Comparison of ENCODE assay signal across 21 mouse cellular contexts in the genomic region with DNA sequence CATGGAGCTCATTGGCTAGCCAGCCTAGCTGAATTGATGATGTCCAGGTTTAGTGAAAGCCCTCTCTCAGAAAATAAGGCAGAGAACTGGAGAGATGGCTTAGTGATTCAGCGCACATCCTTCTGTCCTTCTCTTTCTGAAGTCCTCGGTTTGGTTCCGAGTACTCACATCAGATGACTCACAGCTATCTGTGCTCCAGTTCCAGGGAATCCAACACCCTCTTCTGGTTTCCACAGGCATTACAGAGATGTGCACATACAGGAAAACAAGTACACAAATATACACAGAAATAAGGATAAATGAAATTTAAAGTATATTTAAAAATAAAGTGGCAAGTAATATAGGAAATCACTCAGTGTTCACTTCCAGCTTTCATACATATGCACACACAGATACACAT. TPM values are rescaled to one million over a fixed set of nuclear protein-coding genes. Genes with fewer than 3 reads are reported as not detected.
A peak's percentile ranks its signal among the peaks of the same experiment; 100 is the strongest.
DNase-seq lines count a peak whose midpoint lies in the region; ATAC-seq and TF ChIP-seq lines count a peak whose summit lies in the region.
"Had no signal": no experiment of that assay in that cellular context is flagged by ENCODE, and none has a peak within 500 bp of the region (broad histone marks: within the 10 kb centered on the region; RNA-seq: fewer than 3 reads in every experiment).

No protein-coding gene starts in this region.

- no peaks in the 10 kb centered on the region for H3K9me3 ChIP-seq in kidney, postnatal 0 days (replicated peaks; ENCODE audit: low read length)
- H3K9me3 ChIP-seq in midbrain, postnatal 0 days (ENCODE audit: low read length) = no peaks in the 10 kb centered on the region
- H3K9me3 ChIP-seq in midbrain, embryonic 15.5 days = no peaks in the 10 kb centered on the region
- H3K9me3 ChIP-seq in forebrain, embryonic 14.5 days (replicated peaks; ENCODE audit: control insufficient read depth, low read length) = no peaks in the 10 kb centered on the region
- no peaks in the 10 kb centered on the region for H3K9me3 ChIP-seq in hindbrain, embryonic 14.5 days (ENCODE audit: control insufficient read depth, low read length)
- H3K9me3 ChIP-seq: embryonic facial prominence, embryonic 12.5 days; hindbrain, embryonic 10.5 days; kidney, embryonic 15.5 days; limb, embryonic 13.5 days; liver, embryonic 13.5 days had no signal

- no peaks in the 10 kb centered on the region for H3K4me1 ChIP-seq in kidney, postnatal 0 days (replicated peaks; ENCODE audit: insufficient read depth, low read length)
- H3K4me1 ChIP-seq in midbrain, postnatal 0 days (ENCODE audit: insufficient read depth, low read length) = no peaks in the 10 kb centered on the region
- H3K4me1 ChIP-seq in midbrain, embryonic 15.5 days = no peaks in the 10 kb centered on the region
- no peaks in the 10 kb centered on the region for H3K4me1 ChIP-seq in forebrain, embryonic 14.5 days (ENCODE audit: control insufficient read depth, insufficient read depth, low read length)
- H3K4me1 ChIP-seq in hindbrain, embryonic 14.5 days (replicated peaks; ENCODE audit: control insufficient read depth, insufficient read depth, low read length) = no peaks in the 10 kb centered on the region
- H3K4me1 ChIP-seq: embryonic facial prominence, embryonic 12.5 days; hindbrain, embryonic 10.5 days; kidney, embryonic 15.5 days; limb, embryonic 13.5 days; liver, embryonic 13.5 days had no signal

- DNase-seq in kidney, postnatal 0 days (ENCODE audit: low spot score) = no peak
- DNase-seq in kidney, adult 8-10 months = no peak
- DNase-seq in midbrain, postnatal 0 days (ENCODE audit: low spot score) = no peak
- DNase-seq in NIH3T3 (ENCODE audit: low read depth) = peak; percentile 32
- no peak for DNase-seq in forebrain, embryonic 14.5 days (ENCODE audit: low spot score)
- DNase-seq in hindbrain, embryonic 14.5 days (ENCODE audit: low spot score) = no peak
- DNase-seq: cerebellum, adult 18-20 months; cerebellum, postnatal 25 days; liver, embryonic 13.5 days; lung, adult 2 months had no signal

- no peaks in the 10 kb centered on the region for H3K27me3 ChIP-seq in kidney, postnatal 0 days (ENCODE audit: insufficient read depth, low read length)
- H3K27me3 ChIP-seq in midbrain, postnatal 0 days (ENCODE audit: insufficient read depth, low read length) = no peaks in the 10 kb centered on the region
- no peaks in the 10 kb centered on the region for H3K27me3 ChIP-seq in midbrain, embryonic 15.5 days (replicated peaks)
- no peaks in the 10 kb centered on the region for H3K27me3 ChIP-seq in forebrain, embryonic 14.5 days (replicated peaks; ENCODE audit: control insufficient read depth, insufficient read depth, low read length)
- H3K27me3 ChIP-seq in hindbrain, embryonic 14.5 days (ENCODE audit: control insufficient read depth, insufficient read depth, low read length) = no peaks in the 10 kb centered on the region
- H3K27me3 ChIP-seq: embryonic facial prominence, embryonic 12.5 days; kidney, embryonic 15.5 days; limb, embryonic 13.5 days; liver, embryonic 13.5 days had no signal

- ATAC-seq in kidney, postnatal 0 days (replicated peaks; ENCODE audit: low FRiP score, low read depth) = no peak
- no peak for ATAC-seq in midbrain, postnatal 0 days (ENCODE audit: low FRiP score)
- ATAC-seq in midbrain, embryonic 15.5 days (replicated peaks) = no peak
- no peak for ATAC-seq in forebrain, embryonic 14.5 days
- ATAC-seq in hindbrain, embryonic 14.5 days (ENCODE audit: low FRiP score) = no peak
- ATAC-seq: hindbrain, postnatal 0 days; intestine, postnatal 0 days had no signal

- no peaks in the 10 kb centered on the region for H3K36me3 ChIP-seq in kidney, postnatal 0 days (ENCODE audit: insufficient read depth, low read length)
- H3K36me3 ChIP-seq in midbrain, postnatal 0 days (ENCODE audit: insufficient read depth, low read length) = peaks cover 11% of the 10 kb centered on the region
- peaks cover 27% of the 10 kb centered on the region for H3K36me3 ChIP-seq in midbrain, embryonic 15.5 days (replicated peaks)
- peaks cover 34% of the 10 kb centered on the region for H3K36me3 ChIP-seq in forebrain, embryonic 14.5 days (ENCODE audit: control insufficient read depth, insufficient read depth, low read length)
- peaks cover 76% of the 10 kb centered on the region for H3K36me3 ChIP-seq in hindbrain, embryonic 14.5 days (replicated peaks; ENCODE audit: control insufficient read depth, insufficient read depth)

- H3K4me2 ChIP-seq in kidney, postnatal 0 days (ENCODE audit: low read length) = no peak overlapping the region
- no peak overlapping the region for H3K4me2 ChIP-seq in midbrain, postnatal 0 days (ENCODE audit: low read depth, low read length, poor library complexity, severe bottlenecking)
- no peak overlapping the region for H3K4me2 ChIP-seq in midbrain, embryonic 15.5 days
- H3K4me2 ChIP-seq in forebrain, embryonic 14.5 days (ENCODE audit: low read length) = no peak overlapping the region
- no peak overlapping the region for H3K4me2 ChIP-seq in hindbrain, embryonic 14.5 days (replicated peaks)
- H3K4me2 ChIP-seq: embryonic facial prominence, embryonic 12.5 days; heart, embryonic 11.5 days; kidney, embryonic 15.5 days; limb, embryonic 13.5 days; liver, embryonic 13.5 days; midbrain, embryonic 11.5 days had no signal

- 75% methylated on average over 3 of the region's 3 CpGs for WGBS in kidney, postnatal 0 days
- 72% methylated on average over 3 of the region's 3 CpGs for WGBS in midbrain, postnatal 0 days
- WGBS in midbrain, embryonic 15.5 days = 84% methylated on average over 3 of the region's 3 CpGs
- whole genome bisulfite sequencing in forebrain, embryonic 14.5 days = 88% methylated on average over 3 of the region's 3 CpGs
- 85% methylated on average over 3 of the region's 3 CpGs for WGBS in hindbrain, embryonic 14.5 days

- peak; percentile 29; the same call in 1 of the 2 replicates for TF ChIP-seq CTCF in kidney, postnatal 0 days (IDR thresholded peaks at IDR 0.05; ENCODE audit: low read depth)
- TF ChIP-seq CTCF in midbrain, postnatal 0 days (IDR thresholded peaks at IDR 0.05) = peak; percentile 35

- H3K9ac ChIP-seq in kidney, postnatal 0 days (ENCODE audit: low read depth, low read length) = no peak overlapping the region
- no peak overlapping the region for H3K9ac ChIP-seq in midbrain, postnatal 0 days (replicated peaks; ENCODE audit: low read length, poor library complexity, severe bottlenecking)
- no peak overlapping the region for H3K9ac ChIP-seq in midbrain, embryonic 15.5 days
- no peak overlapping the region for H3K9ac ChIP-seq in forebrain, embryonic 14.5 days (ENCODE audit: low read length)
- no peak overlapping the region for H3K9ac ChIP-seq in hindbrain, embryonic 14.5 days
- H3K9ac ChIP-seq: embryonic facial prominence, embryonic 12.5 days; kidney, embryonic 15.5 days; limb, embryonic 13.5 days; liver, embryonic 13.5 days had no signal

- no peak overlapping the region for H3K4me3 ChIP-seq in kidney, postnatal 0 days (replicated peaks; ENCODE audit: low read depth, low read length)
- H3K4me3 ChIP-seq in midbrain, postnatal 0 days (ENCODE audit: low read depth, low read length) = no peak overlapping the region
- no peak overlapping the region for H3K4me3 ChIP-seq in midbrain, embryonic 15.5 days
- H3K4me3 ChIP-seq in forebrain, embryonic 14.5 days (ENCODE audit: low read depth, low read length) = no peak overlapping the region
- no peak overlapping the region for H3K4me3 ChIP-seq in hindbrain, embryonic 14.5 days (replicated peaks; ENCODE audit: low read length)
- H3K4me3 ChIP-seq: embryonic facial prominence, embryonic 12.5 days; hindbrain, embryonic 10.5 days; kidney, embryonic 15.5 days; limb, embryonic 13.5 days; liver, embryonic 13.5 days had no signal

- H3K27ac ChIP-seq in kidney, postnatal 0 days = no peak overlapping the region
- H3K27ac ChIP-seq in midbrain, postnatal 0 days (ENCODE audit: low read depth, low read length) = no peak overlapping the region
- no peak overlapping the region for H3K27ac ChIP-seq in midbrain, embryonic 15.5 days
- H3K27ac ChIP-seq in forebrain, embryonic 14.5 days (ENCODE audit: low read depth, low read length) = no peak overlapping the region
- H3K27ac ChIP-seq in hindbrain, embryonic 14.5 days = no peak overlapping the region
- H3K27ac ChIP-seq: embryonic facial prominence, embryonic 12.5 days; hindbrain, embryonic 10.5 days; hindbrain, postnatal 0 days; kidney, embryonic 15.5 days; limb, embryonic 13.5 days; liver, embryonic 13.5 days had no signal

RNA-seq across cellular contexts. Expression of a gene that starts 23.0 kb away (rescaled TPM):
- 2.2 and 2.7 TPM in 2 replicates for polyA plus RNA-seq in kidney, postnatal 0 days (2015; fragmentation: Nextera tagmentation; extraction: Ambion mirVana)
- 6.4 and 7.7 TPM in 2 replicates for total RNA-seq in midbrain, postnatal 0 days (2014; rRNA removed)
- 2.6 and 3.9 TPM in 2 replicates for polyA plus RNA-seq in midbrain, postnatal 0 days (2015; fragmentation: Nextera tagmentation; extraction: Ambion mirVana)
- polyA plus RNA-seq in midbrain, embryonic 15.5 days (2015; fragmentation: Nextera tagmentation; extraction: Ambion mirVana) = 6.5 and 6.8 TPM in 2 replicates
- polyA plus RNA-seq in forebrain, embryonic 14.5 days (2014; fragmentation: Nextera tagmentation; extraction: Ambion mirVana) = 1.5 and 2.8 TPM in 2 replicates
- polyA plus RNA-seq in hindbrain, embryonic 14.5 days (2014; fragmentation: Nextera tagmentation; extraction: Ambion mirVana) = 10.5 and 12.6 TPM in 2 replicates
- total RNA-seq: monocyte, adult 5-6 weeks; neutrophil, adult 5-6 weeks had no signal

RNA-seq across cellular contexts. Expression of a gene that starts 35.2 kb away (rescaled TPM):
- 2.4 and 2.5 TPM in 2 replicates for polyA plus RNA-seq in kidney, postnatal 0 days (2015; fragmentation: Nextera tagmentation; extraction: Ambion mirVana)
- total RNA-seq in midbrain, postnatal 0 days (2014; rRNA removed) = 188 and 214 TPM in 2 replicates
- 38.6 and 46.2 TPM in 2 replicates for polyA plus RNA-seq in midbrain, postnatal 0 days (2015; fragmentation: Nextera tagmentation; extraction: Ambion mirVana)
- 29.9 and 30.6 TPM in 2 replicates for polyA plus RNA-seq in midbrain, embryonic 15.5 days (2015; fragmentation: Nextera tagmentation; extraction: Ambion mirVana)
- 9.2 and 13.2 TPM in 2 replicates for polyA plus RNA-seq in forebrain, embryonic 14.5 days (2014; fragmentation: Nextera tagmentation; extraction: Ambion mirVana)
- 29.0 and 29.1 TPM in 2 replicates for polyA plus RNA-seq in hindbrain, embryonic 14.5 days (2014; fragmentation: Nextera tagmentation; extraction: Ambion mirVana)
